Mouse (Mus musculus): ENCODE results near the gene Mdga1. TPM values are rescaled to one million over a fixed set of nuclear protein-coding genes. Genes with fewer than 3 reads are reported as not detected.

The Mdga1 gene
- polyA plus RNA-seq, 1 experiment from 2014 or later = 1.3 TPM

- no peaks in the 10 kb centered on the region for H3K9me3 ChIP-seq (replicated peaks; ENCODE audit: low read length)
- H3K27ac ChIP-seq = no peak overlapping the region
- ATAC-seq (replicated peaks; ENCODE audit: low FRiP score, low read depth) = no peak
- no peak for TF ChIP-seq CTCF (IDR thresholded peaks at IDR 0.05; ENCODE audit: low read depth)
- H3K9ac ChIP-seq (ENCODE audit: low read depth, low read length) = no peak overlapping the region
- no peaks in the 10 kb centered on the region for H3K27me3 ChIP-seq (ENCODE audit: insufficient read depth, low read length)
- H3K36me3 ChIP-seq (ENCODE audit: insufficient read depth, low read length) = no peaks in the 10 kb centered on the region
- no peak for DNase-seq (ENCODE audit: low spot score)
- no peak overlapping the region for H3K4me2 ChIP-seq (ENCODE audit: low read length)
- H3K4me1 ChIP-seq (replicated peaks; ENCODE audit: insufficient read depth, low read length) = no peaks in the 10 kb centered on the region
- 86% methylated on average over 13 of the region's 13 CpGs for WGBS
- no peak overlapping the region for H3K4me3 ChIP-seq (replicated peaks; ENCODE audit: low read depth, low read length)
Measured at GRCm38 (mm10) chr17:29849436-29849797, 120.5 kb downstream of the Mdga1 start.

DNA sequence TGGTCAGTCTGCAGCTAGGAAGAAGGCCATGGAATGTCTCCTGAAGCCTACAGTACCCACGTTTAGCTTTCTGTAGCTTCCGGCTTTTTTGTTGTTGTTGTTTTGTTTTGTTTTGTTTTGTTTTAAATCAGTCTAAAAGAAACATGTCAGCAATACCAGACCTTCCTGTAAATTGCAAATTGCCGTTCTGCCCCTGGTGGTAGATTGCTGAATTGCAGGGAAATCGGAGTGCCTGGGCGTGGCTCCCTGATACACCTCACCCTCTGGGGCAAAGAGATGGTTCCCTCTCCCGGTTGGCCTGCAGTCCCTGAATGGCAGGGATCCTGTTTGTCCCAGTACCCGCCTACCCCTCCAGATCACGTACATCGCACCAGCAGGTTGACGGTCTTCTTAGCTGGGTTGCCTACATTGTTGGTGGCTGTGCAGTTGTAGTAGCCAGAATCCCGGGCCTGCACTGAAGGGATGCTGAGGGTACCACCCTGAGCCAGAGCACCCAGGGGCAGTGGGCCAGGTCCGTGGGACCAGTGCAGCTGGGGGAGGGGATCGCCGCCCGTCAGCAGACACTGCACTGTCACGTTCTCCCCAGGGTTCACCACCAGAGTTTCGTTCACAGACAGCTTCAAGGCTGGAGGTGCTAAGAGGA, 121.0 kb downstream of the Mdga1 start:
- no peak overlapping the region for H3K9ac ChIP-seq (ENCODE audit: low read depth, low read length)
- peak; percentile 81 for TF ChIP-seq CTCF (IDR thresholded peaks at IDR 0.05; ENCODE audit: low read depth)
- no peaks in the 10 kb centered on the region for H3K4me1 ChIP-seq (replicated peaks; ENCODE audit: insufficient read depth, low read length)
- DNase-seq (ENCODE audit: low spot score) = peak; percentile 56
- peak; percentile 40; the same call in 1 of the 2 replicates for ATAC-seq (replicated peaks; ENCODE audit: low FRiP score, low read depth)
- no peak overlapping the region for H3K4me3 ChIP-seq (replicated peaks; ENCODE audit: low read depth, low read length)
- H3K9me3 ChIP-seq (replicated peaks; ENCODE audit: low read length) = no peaks in the 10 kb centered on the region
- no peaks in the 10 kb centered on the region for H3K27me3 ChIP-seq (ENCODE audit: insufficient read depth, low read length)
- WGBS = 38% methylated on average over 17 of the region's 17 CpGs
- H3K4me2 ChIP-seq (ENCODE audit: low read length) = no peak overlapping the region
- no peaks in the 10 kb centered on the region for H3K36me3 ChIP-seq (ENCODE audit: insufficient read depth, low read length)
- H3K27ac ChIP-seq = no peak overlapping the region

GRCm38 (mm10) chr17:29847291-29847690, 122.6 kb downstream of the Mdga1 start:
- Histone ChIP-seq H3K4me1 (replicated peaks; ENCODE audit: insufficient read depth, low read length) (no peaks in the 10 kb centered on the region; the same call in 1 of the 2 replicates), H3K4me2 (ENCODE audit: low read length) (no peak overlapping the region), H3K27me3 (ENCODE audit: insufficient read depth, low read length) (no peaks in the 10 kb centered on the region), H3K9ac (ENCODE audit: low read depth, low read length) (no peak overlapping the region), H3K27ac (no peak overlapping the region), H3K4me3 (replicated peaks; ENCODE audit: low read depth, low read length) (no peak overlapping the region), H3K9me3 (replicated peaks; ENCODE audit: low read length) (no peaks in the 10 kb centered on the region), H3K36me3 (ENCODE audit: insufficient read depth, low read length) (no peaks in the 10 kb centered on the region)
- ATAC-seq (replicated peaks; ENCODE audit: low FRiP score, low read depth) (no peak), DNase-seq (ENCODE audit: low spot score) (no peak)
- TF ChIP-seq CTCF (IDR thresholded peaks at IDR 0.05; ENCODE audit: low read depth) = no peak
- 63% methylated on average over 8 of the region's 8 CpGs for WGBS

- TF ChIP-seq CTCF (IDR thresholded peaks at IDR 0.05; ENCODE audit: low read depth) = no peak
- no peak overlapping the region for H3K4me3 ChIP-seq (replicated peaks; ENCODE audit: low read depth, low read length)
- H3K9ac ChIP-seq (ENCODE audit: low read depth, low read length) = no peak overlapping the region
- WGBS = 60% methylated on average over 15 of the region's 15 CpGs
- H3K27me3 ChIP-seq (ENCODE audit: insufficient read depth, low read length) = no peaks in the 10 kb centered on the region
- H3K36me3 ChIP-seq (ENCODE audit: insufficient read depth, low read length) = no peaks in the 10 kb centered on the region
- H3K4me1 ChIP-seq (replicated peaks; ENCODE audit: insufficient read depth, low read length) = no peaks in the 10 kb centered on the region; the same call in 1 of the 2 replicates
- H3K9me3 ChIP-seq (replicated peaks; ENCODE audit: low read length) = no peaks in the 10 kb centered on the region
- DNase-seq (ENCODE audit: low spot score) (no peak), ATAC-seq (replicated peaks; ENCODE audit: low FRiP score, low read depth) (no peak)
- H3K27ac ChIP-seq = no peak overlapping the region
- H3K4me2 ChIP-seq (ENCODE audit: low read length) = no peak overlapping the region
Measured at GRCm38 (mm10) chr17:29846284-29846683, 123.6 kb downstream of the Mdga1 start.

- no peak for ATAC-seq (replicated peaks; ENCODE audit: low FRiP score, low read depth)
Measured at GRCm38 (mm10) chr17:29844949-29845348, 124.9 kb downstream of the Mdga1 start.

GRCm38 (mm10) chr17:29843419-29844162, 126.3 kb downstream of the Mdga1 start:
- no peak overlapping the region for H3K4me2 ChIP-seq (ENCODE audit: low read length)
- TF ChIP-seq CTCF (IDR thresholded peaks at IDR 0.05; ENCODE audit: low read depth) = no peak

More at GRCm38 (mm10) chr17:29844949-29845348, 124.9 kb downstream of the Mdga1 start:
- no peak overlapping the region for H3K9ac ChIP-seq (ENCODE audit: low read depth, low read length)
- H3K4me3 ChIP-seq (replicated peaks; ENCODE audit: low read depth, low read length) = no peak overlapping the region
- no peaks in the 10 kb centered on the region for H3K36me3 ChIP-seq (ENCODE audit: insufficient read depth, low read length)
- no peak overlapping the region for H3K4me2 ChIP-seq (ENCODE audit: low read length)
- DNase-seq (ENCODE audit: low spot score) = no peak
- no peaks in the 10 kb centered on the region; the same call in 1 of the 2 replicates for H3K4me1 ChIP-seq (replicated peaks; ENCODE audit: insufficient read depth, low read length)
- WGBS = 81% methylated on average over 6 of the region's 6 CpGs
- H3K9me3 ChIP-seq (replicated peaks; ENCODE audit: low read length) = no peaks in the 10 kb centered on the region
- TF ChIP-seq CTCF (IDR thresholded peaks at IDR 0.05; ENCODE audit: low read depth) = no peak
- H3K27me3 ChIP-seq (ENCODE audit: insufficient read depth, low read length) = no peaks in the 10 kb centered on the region
- no peak overlapping the region for H3K27ac ChIP-seq

More at GRCm38 (mm10) chr17:29843419-29844162, 126.3 kb downstream of the Mdga1 start:
- H3K27me3 ChIP-seq (ENCODE audit: insufficient read depth, low read length) = no peaks in the 10 kb centered on the region
- no peak overlapping the region for H3K4me3 ChIP-seq (replicated peaks; ENCODE audit: low read depth, low read length)
- no peak overlapping the region for H3K27ac ChIP-seq
- H3K4me1 ChIP-seq (replicated peaks; ENCODE audit: insufficient read depth, low read length) = peaks cover under 1% of the 10 kb centered on the region; the same call in 1 of the 2 replicates
- DNase-seq (ENCODE audit: low spot score) (no peak), ATAC-seq (replicated peaks; ENCODE audit: low FRiP score, low read depth) (no peak)
- H3K9ac ChIP-seq (ENCODE audit: low read depth, low read length) = no peak overlapping the region
- WGBS = 89% methylated on average over 7 of the region's 7 CpGs
- no peaks in the 10 kb centered on the region for H3K9me3 ChIP-seq (replicated peaks; ENCODE audit: low read length)
- H3K36me3 ChIP-seq (ENCODE audit: insufficient read depth, low read length) = no peaks in the 10 kb centered on the region

All from kidney, postnatal 0 days (tissue).